Mouse (Mus musculus) ES-E14 (cell line): ENCODE measurements around the gene Nfu1. TPM values are rescaled to one million over a fixed set of nuclear protein-coding genes. Genes with fewer than 3 reads are reported as not detected.

ENCODE experiments used
- DNase-seq: peaks from one replicate; pipeline ENCODE4 v3.0.0-alpha.2; 2013; ENCODE audit warnings: low read depth, low spot score
- H3K27ac ChIP-seq: 2 replicates; pipeline ENCODE4 v1.5.1; 2012; ENCODE audit warnings: low read depth, mild to moderate bottlenecking, low read length, moderate library complexity, mixed read lengths; ENCODE audit not compliant: poor library complexity, insufficient read depth, severe bottlenecking
- H3K36me3 ChIP-seq: 2 replicates; pipeline ENCODE4 v1.6.1; 2012; ENCODE audit warnings: mild to moderate bottlenecking, low read length, moderate library complexity, mixed read lengths; ENCODE audit not compliant: control insufficient read depth, poor library complexity, insufficient read depth, severe bottlenecking
- H3K4me1 ChIP-seq, 2 experiments: fragments of 150-350 bp in 1 of 2; sonication (generic) in 1 of 2; 2 replicates each; pipeline ENCODE4 v1.6.1; 2012; ENCODE audit warnings: low read length in 2 of 2, mild to moderate bottlenecking in 1 of 2, mixed read lengths in 1 of 2; ENCODE audit not compliant: control insufficient read depth in 2 of 2, insufficient read depth in 2 of 2, poor library complexity in 1 of 2
- H3K4me3 ChIP-seq, 2 experiments: fragments of 150-350 bp in 1 of 2; sonication (generic) in 1 of 2; 2 replicates each; pipeline ENCODE4 v1.5.1; 2012; ENCODE audit warnings: low read length in 2 of 2, low read depth in 1 of 2, mild to moderate bottlenecking in 1 of 2, mixed read lengths in 1 of 2; ENCODE audit not compliant: insufficient read depth in 1 of 2, poor library complexity in 1 of 2, severe bottlenecking in 1 of 2
- H3K9ac ChIP-seq: 2 replicates; pipeline ENCODE4 v1.6.1; 2012; ENCODE audit warnings: low read depth, mild to moderate bottlenecking, low read length, mixed read lengths; ENCODE audit not compliant: poor library complexity, insufficient read depth, severe bottlenecking
- H3K9me3 ChIP-seq: fragments of 150-350 bp; sonication (generic); 2 replicates; pipeline ENCODE4 v1.6.1; 2012; ENCODE audit warnings: low read depth, mild to moderate bottlenecking, low read length; ENCODE audit not compliant: control insufficient read depth, insufficient read depth
- CHD2 ChIP-seq: IDR thresholded peaks from 2 replicates; pipeline ENCODE4 v1.6.1; 2014; ENCODE audit warnings: mild to moderate bottlenecking, low read depth, low read length, inconsistent platforms
- HCFC1 ChIP-seq: IDR thresholded peaks from 2 replicates; pipeline ENCODE4 v1.6.1; 2012; ENCODE audit warnings: low read length, inconsistent platforms, borderline replicate concordance; ENCODE audit not compliant: insufficient read depth
- MAFK ChIP-seq: IDR thresholded peaks from 2 replicates; pipeline ENCODE4 v1.6.1; 2014; ENCODE audit warnings: mild to moderate bottlenecking, low read depth, low read length, inconsistent platforms; ENCODE audit not compliant: insufficient read depth
- ZC3H11A ChIP-seq: IDR thresholded peaks from 2 replicates; pipeline ENCODE4 v1.6.1; 2012; ENCODE audit warnings: low read depth, mild to moderate bottlenecking, inconsistent platforms, low read length, borderline replicate concordance
- ZNF384 ChIP-seq: IDR thresholded peaks from 2 replicates; pipeline ENCODE4 v1.6.1; 2012; ENCODE audit warnings: low read depth, low read length, inconsistent platforms
- in situ Hi-C, 2 experiments: fragments of 600-800 bp; cut with MboI; formaldehyde crosslinking; loops; one replicate each; pipeline ENCODE4 v1.15.1; 2025; ENCODE audit warnings: low sequenced_read_pairs in 2 of 2, inconsistent platforms in 1 of 2; ENCODE audit not compliant: unreplicated experiment in 2 of 2
- total RNA-seq: library from RNA; depleted of rRNA; stranded (reverse); fragments of 300-350 nt; gene quantifications from 2 replicates; pipeline ENCODE4 v1.2.3, GENCODE M21; 2012; rRNA removed

Nfu1 gene
- total RNA-seq, 1 experiment, result 113 TPM

DNA sequence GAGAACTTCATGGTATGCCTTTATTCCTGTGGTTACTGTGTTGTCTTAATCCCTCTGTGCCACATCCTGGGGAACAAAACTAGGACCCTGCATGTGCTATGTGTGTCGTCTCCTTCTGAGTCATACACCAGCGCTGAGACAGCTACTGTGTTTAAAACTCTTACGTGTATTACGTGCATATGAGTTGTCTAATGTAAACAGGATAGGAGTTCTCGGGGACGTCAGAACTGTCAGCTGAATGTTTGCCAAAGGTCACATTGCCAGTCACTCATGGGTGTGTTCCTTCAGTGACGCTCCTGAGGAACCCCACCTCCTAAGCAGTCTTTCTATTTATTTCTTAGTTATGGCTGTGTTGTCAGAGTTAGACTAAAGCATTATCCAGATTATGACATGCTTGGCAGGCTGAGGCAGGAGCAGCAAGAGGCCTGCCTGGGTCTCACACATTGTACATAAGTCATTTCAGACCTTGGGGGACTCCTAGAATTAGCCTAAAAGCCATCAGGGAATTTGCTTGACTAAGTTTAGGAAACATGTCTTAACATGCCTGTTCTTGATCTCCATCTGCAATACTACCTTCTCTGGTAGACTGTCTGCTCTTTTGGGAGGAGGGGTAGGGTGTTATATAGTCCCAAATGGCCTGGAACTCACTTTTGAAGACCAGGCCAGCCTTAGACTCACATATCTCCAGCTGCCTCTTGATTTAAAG is 60.3 kb downstream of the Nfu1 start:
- Histone ChIP-seq H3K9me3 (no peaks in the 10 kb centered on the region), H3K9ac (no peak overlapping the region), H3K27ac (no peak overlapping the region), H3K36me3 (peaks cover 10% of the 10 kb centered on the region), H3K4me3 (no peak overlapping the region), H3K4me1 (peaks cover 0 to 1% of the 10 kb centered on the region in 2 experiments; a peak in 1 of 4 replicates)
- no peak for DNase-seq
- TF ChIP-seq MAFK, result no peak
- no peak for TF ChIP-seq ZNF384
- TF ChIP-seq ZC3H11A, result no peak
- TF ChIP-seq CHD2, result no peak
- no peak for TF ChIP-seq HCFC1
- in situ Hi-C loops, result no loop called here

DNA sequence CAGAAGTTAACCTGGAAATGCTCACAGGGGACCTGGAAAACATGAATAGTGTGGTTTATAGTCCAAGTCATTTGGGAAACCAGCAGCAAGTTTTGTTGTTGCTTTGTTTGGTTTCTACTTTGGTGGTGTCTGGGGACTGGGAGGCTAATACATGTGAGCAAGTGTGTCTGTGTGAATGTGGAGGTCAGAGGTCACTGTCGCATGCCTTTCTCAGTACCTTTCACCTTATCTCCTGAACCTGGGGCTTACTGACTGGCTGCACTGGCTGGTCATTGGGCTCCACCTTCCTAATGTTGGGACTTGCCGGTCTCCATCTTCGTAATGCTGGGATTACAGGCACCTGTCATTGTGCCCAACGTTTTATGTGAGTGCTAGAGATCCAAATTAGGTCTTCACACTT is 61.6 kb downstream of the Nfu1 start:
- in situ Hi-C loops, result no loop called here
- H3K27ac ChIP-seq, result no peak overlapping the region
- H3K36me3 ChIP-seq, result peaks cover 9% of the 10 kb centered on the region
- DNase-seq, result no peak
- no peak overlapping the region for H3K4me3 ChIP-seq
- H3K9ac ChIP-seq, result no peak overlapping the region
- no peaks in the 10 kb centered on the region for H3K4me1 ChIP-seq
- TF ChIP-seq HCFC1 (no peak), MAFK (no peak), ZNF384 (no peak), ZC3H11A (no peak), CHD2 (no peak)
- no peaks in the 10 kb centered on the region for H3K9me3 ChIP-seq

DNA sequence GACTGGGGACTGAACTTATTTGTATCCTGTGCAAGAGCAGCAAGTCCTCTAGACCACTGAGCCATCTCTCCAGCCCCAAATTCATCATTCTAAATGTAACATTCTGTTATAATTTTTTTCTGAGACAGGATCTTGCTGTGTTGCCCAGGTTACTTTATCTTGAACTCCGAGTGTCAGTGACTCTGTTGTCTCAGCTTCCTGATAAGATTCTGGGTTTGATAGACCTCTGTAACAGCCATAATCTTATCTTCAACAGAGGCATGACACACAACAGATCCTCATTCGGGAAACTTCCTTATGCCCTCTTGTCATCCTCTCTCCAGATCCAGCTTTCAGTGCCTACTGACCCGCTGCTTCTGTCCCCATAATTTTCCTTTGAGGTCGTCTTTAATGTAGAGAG is 63.7 kb downstream of the Nfu1 start:
- Histone ChIP-seq H3K4me3 (no peak overlapping the region), H3K36me3 (peaks cover 6% of the 10 kb centered on the region), H3K4me1 (no peaks in the 10 kb centered on the region), H3K9me3 (no peaks in the 10 kb centered on the region), H3K9ac (no peak overlapping the region), H3K27ac (no peak overlapping the region)
- DNase-seq, result no peak
- TF ChIP-seq CHD2, result no peak
- no peak for TF ChIP-seq HCFC1
- TF ChIP-seq ZNF384, result no peak
- no peak for TF ChIP-seq ZC3H11A
- in situ Hi-C loops, result no loop called here

DNA sequence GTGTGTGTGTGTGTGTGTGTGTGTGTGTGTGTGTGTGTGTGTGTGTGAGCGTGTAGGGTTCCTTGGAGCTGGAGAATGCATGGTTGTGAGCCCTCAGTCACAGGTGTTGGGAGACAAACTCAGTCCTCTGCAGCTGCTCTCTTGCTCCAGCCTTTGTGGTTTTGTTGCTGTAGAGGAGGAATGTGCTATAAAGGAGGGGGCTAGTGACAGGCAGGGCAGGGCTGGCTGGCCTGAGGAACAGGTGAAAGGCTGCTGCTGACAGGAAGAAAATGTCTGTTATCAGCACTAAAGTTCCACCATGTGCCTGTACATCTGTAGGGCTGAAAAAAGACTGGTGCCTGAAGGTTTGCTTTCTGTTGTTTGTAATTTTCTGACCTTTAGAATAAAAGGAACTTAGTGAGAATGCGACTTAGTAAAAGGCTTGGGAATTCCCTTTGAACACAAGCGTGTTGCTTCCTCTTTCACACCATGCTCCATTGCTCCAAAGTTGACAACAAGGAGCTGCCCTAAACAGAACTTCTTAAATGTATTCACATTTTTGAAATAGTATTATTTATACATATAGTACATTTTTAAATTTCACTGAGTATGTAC is 66.2 kb downstream of the Nfu1 start:
- TF ChIP-seq ZC3H11A, result no peak
- no peak for TF ChIP-seq CHD2
- no peak for TF ChIP-seq MAFK
- no peak for TF ChIP-seq HCFC1
- TF ChIP-seq ZNF384, result no peak

More for the DNA sequence above, 66.2 kb downstream of the Nfu1 start:
- Histone ChIP-seq H3K9ac (no peak overlapping the region), H3K4me1 (no peaks in the 10 kb centered on the region), H3K27ac (no peak overlapping the region), H3K4me3 (no peak overlapping the region), H3K9me3 (no peaks in the 10 kb centered on the region), H3K36me3 (peaks cover 6% of the 10 kb centered on the region)
- in situ Hi-C loops, result no loop called here
- no peak for DNase-seq

Other genes starting within 250 kb of the Nfu1 start
- gene Anxa4, start 215.7 kb upstream of the Nfu1 start, total RNA-seq, result 14.0 and 22.1 TPM in 2 replicates
- gene Aak1, start 159.7 kb upstream of the Nfu1 start, total RNA-seq, result 17.5 and 20.0 TPM in 2 replicates
- gene Gfpt1, start 33.6 kb downstream of the Nfu1 start, total RNA-seq, result 11.3 and 16.6 TPM in 2 replicates
- 0.11 TPM in 1 of 2 replicates, not detected in the other for gene D6Ertd527e, start 95.5 kb downstream of the Nfu1 start, total RNA-seq